Mouse (Mus musculus) G1E (cell line): ENCODE data around the gene Minos1.

Source experiments
- CTCF ChIP-seq: IDR thresholded peaks from 2 replicates; pipeline ENCODE4 v1.5.1; 2012; ENCODE audit warnings: low read depth, low read length, inconsistent platforms, mixed read lengths
- GATA1 ChIP-seq: IDR thresholded peaks from 2 replicates; pipeline ENCODE4 v1.6.1; 2012; ENCODE audit warnings: borderline replicate concordance, low read length, inconsistent platforms, mixed read lengths

DNA sequence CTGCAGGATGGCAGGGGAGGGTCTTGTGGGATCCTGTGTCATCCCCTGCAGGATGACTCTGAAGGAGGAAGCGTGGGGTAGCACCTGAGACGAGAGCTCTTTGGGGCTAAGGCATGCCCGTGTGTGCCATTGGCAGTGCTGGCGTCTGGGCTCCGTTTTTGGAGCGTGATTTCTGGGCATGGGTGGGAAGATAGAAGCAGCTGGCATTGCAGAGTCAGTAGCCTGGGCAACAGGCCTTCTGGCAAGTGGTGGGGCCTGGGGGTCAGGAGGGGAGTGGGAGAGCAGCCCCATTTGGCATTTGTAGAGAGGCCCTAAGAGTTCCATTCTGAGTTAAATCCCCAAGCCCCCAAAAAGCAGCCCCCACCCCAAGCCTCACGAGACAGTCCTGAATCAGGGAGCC is 78.1 kb downstream of the Minos1 start:
- no peak for TF ChIP-seq GATA1
- no peak for TF ChIP-seq CTCF
